Mouse (Mus musculus) right cerebral cortex, postnatal 14 days (tissue): ENCODE results near the gene Hdac7.

Experiments
- DNase-seq: peaks from one replicate; pipeline ENCODE4 v3.0.0; 2022

The Hdac7 gene

GRCm38 (mm10) chr15:97786412-97787112, 57.7 kb downstream of the Hdac7 start:
- DNase-seq: no peak

DNA sequence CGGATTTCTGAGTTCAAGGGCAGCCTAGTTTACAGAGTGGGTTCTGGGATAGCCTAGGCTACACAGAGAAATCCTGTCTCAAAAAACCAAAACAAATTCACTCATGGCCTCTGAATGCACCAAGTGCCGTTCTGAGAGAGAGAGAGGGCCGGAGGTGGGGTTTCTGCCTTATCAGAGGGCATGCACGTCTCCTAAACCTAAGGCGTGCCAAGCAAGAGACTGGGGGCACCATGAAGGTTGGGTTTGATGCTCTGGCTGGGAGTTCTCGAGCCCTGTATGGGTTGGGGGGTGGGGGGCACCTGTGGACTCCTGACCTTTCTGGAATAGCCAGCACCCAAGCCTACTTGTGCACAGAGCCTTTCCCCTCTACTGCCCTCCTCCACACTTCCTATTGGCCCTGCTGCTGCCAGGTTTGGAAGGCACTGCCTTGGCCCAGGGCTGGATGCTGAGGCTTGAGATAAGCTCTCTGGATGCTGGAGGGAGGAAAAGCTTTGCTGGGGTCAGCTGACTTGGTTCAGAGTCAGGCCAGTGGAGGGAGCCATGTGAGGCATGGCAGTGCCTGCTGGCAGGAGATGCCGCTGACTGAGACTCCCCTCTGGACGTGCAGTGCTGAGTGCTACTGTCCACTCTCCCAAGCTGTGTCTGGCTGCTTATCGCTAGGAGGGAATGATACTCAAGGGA, 58.4 kb downstream of the Hdac7 start:
- DNase-seq: no peak

- peak; percentile 37 for DNase-seq
These were observed 59.6 kb downstream of the Hdac7 start for GRCm38 (mm10) chr15:97784561-97785161.

DNA sequence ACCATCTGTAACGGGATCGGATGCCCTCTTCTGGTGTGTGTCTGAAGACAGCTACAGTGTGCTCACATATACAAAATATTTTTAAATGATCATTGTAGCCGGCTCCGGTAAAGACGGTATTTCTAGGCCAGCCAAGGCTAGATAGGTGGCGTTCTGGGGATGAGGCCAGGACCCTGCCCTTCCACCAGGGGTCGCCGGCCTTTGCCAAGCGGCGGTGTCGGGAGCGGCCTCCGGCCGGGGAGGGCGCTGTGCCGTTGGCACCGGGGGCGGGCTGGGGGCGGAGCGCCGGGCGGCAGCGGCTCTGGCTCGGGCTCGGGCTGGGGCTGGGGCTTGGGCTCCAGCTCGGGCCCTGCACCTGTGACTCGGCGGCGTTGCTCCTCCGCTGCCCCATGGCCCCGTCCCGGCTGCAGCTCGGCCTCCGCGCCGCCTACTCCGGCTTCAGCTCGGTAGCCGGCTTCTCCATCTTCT, 60.2 kb downstream of the Hdac7 start:
- DNase-seq: peak; percentile 91

DNA sequence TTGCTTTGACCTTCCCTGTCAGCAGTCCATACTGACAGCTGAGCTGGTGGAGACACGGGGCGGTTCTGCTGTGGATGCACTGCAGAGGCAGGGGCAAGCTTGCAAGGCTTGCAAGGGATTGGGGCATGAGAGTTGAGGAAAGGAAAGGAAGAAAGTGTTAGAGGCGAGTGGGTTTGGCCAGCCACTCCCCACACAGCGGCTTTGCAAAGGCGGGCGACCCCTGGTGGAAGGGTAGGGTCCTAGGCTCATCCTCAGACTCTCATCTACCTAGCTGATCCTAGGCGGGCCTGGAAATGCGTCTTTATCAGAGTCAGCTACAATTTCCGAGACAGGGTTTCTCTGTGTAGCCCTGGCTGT, 61.6 kb downstream of the Hdac7 start:
- peak; percentile 77 for DNase-seq

DNA sequence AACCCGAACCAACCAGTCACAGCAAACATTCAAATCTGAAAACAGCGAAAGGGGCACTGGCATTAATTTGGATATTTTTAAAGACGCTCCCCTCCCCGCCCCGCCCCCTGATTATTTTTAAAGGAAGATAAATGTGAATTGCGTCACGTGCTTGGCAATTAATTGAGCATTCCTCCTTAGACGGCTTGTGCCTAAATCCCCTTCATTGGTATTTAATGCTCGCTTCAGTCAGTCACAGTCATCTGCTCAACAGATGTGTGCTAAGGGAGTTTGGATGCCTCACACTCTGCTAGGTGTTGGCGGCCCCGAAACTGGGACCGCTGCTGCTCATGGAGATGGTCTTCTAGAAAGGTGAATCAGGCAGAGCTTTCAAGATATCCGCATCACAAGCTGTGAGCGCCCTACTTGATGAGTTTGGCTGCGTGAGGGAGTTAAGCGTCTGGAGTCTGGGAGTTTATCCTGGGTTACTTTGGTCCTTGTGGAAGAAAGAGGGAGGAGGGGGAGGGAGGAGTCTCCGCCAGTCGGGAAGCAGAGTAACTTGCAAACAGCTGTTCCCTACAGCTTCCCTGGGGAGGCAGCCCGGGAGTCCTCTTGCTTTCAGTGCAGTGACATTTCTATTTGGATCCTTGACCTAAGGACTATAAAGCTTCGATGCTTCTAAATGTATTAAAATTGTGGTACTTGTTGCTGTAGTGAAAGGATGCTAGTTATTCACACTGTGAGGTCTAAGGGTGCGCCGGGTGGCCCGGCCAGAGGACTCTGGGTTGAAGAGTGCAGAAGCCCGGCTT, 62.1 kb downstream of the Hdac7 start:
- no peak for DNase-seq

DNA sequence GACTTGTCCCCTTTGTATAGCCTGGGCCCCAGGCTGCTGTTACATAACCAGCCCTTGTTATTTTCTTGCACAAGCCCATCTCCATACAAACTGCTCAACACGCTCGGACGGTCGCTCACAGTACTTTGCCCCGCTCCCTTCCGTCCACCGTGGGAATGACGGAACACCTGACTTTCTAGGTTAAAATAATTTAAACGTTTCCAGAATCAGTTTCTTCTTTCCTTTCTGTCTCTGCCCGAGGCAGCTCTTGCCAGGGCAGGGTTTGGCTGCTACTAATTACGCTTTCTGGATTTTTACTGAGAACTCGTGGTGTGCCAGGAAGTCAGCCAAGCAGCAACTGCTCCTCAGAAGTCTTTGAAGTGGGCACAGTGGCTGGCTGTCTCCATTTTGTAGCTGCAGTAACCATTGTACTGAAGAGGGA, 63.7 kb downstream of the Hdac7 start:
- DNase-seq: no peak

- no peak for DNase-seq
These were observed 64.7 kb downstream of the Hdac7 start for GRCm38 (mm10) chr15:97779576-97779975.

DNA sequence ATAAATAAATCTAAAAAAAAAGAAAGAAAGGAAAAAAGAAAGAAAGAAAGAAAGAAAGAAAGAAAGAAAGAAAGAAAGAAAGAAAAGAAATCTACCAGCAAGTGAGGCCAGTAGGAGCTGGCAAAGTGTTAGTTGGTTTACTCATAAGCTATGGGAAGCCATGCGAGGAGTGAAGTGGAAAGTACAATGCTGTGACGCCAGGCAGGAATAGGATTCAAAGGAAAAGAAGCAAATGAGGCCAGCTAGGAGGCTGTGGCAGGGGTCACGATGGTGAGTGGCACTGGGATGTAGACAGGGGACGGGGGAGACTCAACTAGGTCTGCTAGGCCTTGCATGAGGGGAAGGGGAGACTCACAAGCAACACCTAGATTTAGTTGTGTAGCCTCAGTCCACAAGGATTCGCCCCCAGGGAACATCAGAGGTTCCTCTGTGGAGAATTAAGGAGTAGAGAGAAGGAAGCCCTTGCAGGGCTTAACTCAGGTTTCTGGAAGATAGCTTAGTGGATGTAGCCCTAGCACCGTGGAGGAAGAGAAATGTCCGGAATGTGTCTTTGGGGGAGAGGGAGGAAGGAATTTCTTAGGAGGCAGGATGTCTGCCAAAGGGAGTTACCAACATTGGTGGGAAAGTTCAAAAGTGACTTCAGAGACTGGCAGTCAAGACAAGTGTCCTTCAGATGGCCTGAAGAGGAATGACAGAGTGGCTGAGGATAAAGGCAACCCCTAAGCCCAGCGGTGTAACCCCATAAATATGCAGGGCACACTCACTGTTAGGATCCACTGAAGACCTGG, 65.8 kb downstream of the Hdac7 start, which contains the start of gene Slc48a1:
Slc48a1 (plus strand) TSS at position 210 of the 788 bp plus-strand sequence.
- DNase-seq: no peak

DNA sequence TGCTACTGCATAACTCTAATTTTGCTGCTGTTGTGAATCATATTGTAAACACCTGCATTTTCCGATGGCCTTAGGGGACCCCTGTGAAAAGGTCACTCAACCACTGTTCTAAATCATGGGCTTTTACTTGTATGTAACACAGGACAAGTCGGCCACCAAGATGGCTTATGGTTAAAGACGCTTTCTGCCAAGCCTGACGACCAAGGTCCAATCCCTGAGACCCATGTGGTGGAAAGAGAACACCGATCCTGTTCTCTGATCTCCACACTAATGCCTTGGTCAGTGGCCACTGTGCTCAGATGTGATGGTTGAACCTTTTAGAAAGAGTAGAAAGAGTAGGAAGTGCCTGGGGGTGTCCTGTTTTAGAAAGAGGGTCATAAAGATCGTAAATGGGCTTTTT, 67.4 kb downstream of the Hdac7 start:
- no peak for DNase-seq

- DNase-seq: peak; percentile 84
These were observed 67.8 kb downstream of the Hdac7 start for GRCm38 (mm10) chr15:97776514-97776913.

DNA sequence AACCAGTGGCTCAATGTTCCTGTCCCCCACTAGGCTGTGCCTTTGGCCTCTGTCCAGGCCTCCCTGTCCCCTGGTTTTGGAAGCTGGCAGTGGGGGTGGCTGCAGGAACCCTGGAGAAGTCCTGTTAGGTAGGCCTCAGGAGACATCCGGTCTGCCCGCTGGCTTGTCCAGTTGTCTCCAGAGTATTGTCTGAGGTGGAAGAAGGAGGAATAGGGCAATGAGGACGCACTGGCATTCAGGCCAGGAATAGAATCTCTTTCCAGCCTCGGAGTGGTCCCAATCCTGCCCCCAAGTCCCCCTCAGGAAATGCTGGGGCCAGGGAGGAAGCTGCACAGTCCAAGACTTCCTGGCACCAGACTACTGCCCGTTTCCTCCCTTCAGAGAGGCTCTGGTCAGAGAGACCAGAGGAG, 70.3 kb downstream of the Hdac7 start:
- DNase-seq: no peak

DNA sequence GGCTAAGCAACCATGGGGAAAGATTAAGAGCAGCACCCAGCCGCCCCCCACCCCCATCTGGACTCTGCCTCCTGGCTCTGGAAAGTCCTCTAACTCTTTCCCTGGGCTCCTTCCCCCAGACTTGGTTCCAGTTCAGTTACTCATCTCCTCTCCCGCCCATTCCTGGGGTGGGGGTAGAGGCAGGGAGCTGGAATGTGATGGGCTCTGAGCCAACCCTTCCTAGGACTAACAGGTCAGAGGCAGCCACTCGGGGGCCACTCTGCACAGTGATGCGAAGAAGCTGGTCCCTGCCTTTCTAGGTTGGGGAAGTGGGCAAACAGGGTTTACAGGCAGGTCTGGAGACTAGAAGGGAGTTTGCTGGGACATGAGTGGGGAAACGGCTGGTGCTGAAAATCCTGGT, 71.2 kb downstream of the Hdac7 start:
- DNase-seq: no peak

GRCm38 (mm10) chr15:97770280-97770679, 74.0 kb downstream of the Hdac7 start:
- no peak for DNase-seq

DNA sequence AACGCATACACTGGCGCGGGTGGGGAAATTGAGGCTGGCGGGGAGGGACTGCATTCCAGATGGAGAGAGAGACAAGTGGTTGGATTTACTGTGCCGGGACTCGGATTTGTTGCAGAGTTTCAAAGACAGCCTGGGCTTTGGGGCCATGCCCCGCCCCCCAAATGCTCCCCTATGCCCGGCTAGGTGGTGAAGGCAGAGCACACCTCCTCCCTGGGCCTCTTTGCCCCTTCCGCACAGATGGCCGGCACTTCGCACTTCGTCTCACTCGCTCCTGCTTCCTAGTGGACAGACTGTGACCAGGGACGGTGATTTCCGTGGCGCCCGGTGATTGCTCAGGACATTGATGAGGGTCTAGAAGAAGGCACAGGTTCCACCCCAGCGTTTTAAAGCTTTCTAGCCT, 76.1 kb downstream of the Hdac7 start:
- DNase-seq: no peak

- peak; percentile 74 for DNase-seq
These were observed 76.8 kb downstream of the Hdac7 start, which contains the start of gene Rapgef3 for GRCm38 (mm10) chr15:97767280-97768186. Gene Rapgef3 (minus strand): TSS chr15:97767972.

- no peak for DNase-seq
These were observed 77.6 kb downstream of the Hdac7 start for GRCm38 (mm10) chr15:97766594-97767279.

- no peak for DNase-seq
These were observed 78.1 kb downstream of the Hdac7 start for GRCm38 (mm10) chr15:97766194-97766593.

- no peak for DNase-seq
These were observed 79.1 kb downstream of the Hdac7 start for GRCm38 (mm10) chr15:97765090-97765794.

GRCm38 (mm10) chr15:97764532-97764931, 79.8 kb downstream of the Hdac7 start:
- no peak for DNase-seq
